Mouse (Mus musculus): ENCODE results near the gene Tuba1a.
"Not testable (repeated sequence)": the region's sequence is repeated elsewhere in the genome, so short reads cannot be mapped to it uniquely, and the experiment has no call there.

The Tuba1a gene

GRCm38 (mm10) chr15:98927566-98927965 is 25.9 kb downstream of the Tuba1a start:
- no peak for DNase-seq (ENCODE audit: low spot score in 2 of 2)

- no peak for DNase-seq (ENCODE audit: low spot score in 2 of 2)
These were observed 28.8 kb downstream of the Tuba1a start for GRCm38 (mm10) chr15:98924682-98925081.

GRCm38 (mm10) chr15:98923031-98923537 is 30.4 kb downstream of the Tuba1a start:
- DNase-seq (ENCODE audit: low spot score in 2 of 2) = no peak

DNA sequence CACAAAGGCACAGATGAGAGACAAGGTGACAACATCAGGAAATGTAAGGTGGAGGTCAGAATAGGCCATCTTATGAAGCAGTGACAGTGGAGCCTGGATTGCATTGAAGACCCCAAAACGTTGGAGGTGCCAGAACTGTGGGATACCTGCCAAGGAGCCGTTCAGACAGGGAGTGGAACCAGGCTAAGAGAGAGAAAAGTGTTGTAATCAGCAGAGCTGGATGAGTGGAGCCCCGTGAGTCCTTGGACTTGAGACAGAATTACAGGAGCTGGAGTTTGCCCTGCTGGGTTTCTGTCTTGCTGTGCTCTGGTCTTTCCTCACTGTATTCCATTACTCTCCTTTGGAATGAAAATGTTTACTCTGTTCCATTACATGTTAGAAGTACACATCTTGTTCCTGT is 30.9 kb downstream of the Tuba1a start:
- no peak for DNase-seq (ENCODE audit: low spot score in 2 of 2)

DNA sequence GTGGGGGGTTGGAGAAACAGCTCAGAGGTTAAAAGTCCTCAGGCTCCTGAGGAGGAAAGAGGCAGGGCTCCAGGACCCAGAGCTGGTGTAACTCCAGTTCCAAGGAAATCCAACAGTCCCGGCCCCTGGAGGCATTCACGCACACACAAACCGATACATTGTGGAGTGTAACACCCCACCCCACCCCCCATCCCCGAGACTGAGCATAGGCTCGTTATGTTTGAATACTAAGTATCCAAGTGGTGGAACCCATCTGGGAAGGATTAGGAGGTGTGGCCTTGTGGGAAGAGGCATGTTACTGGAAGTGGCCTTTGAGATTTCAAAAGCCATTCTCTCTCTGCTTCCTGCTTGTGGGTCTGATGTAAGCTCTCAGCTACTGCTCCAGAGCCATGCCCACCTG is 32.0 kb downstream of the Tuba1a start:
- no peak for DNase-seq (ENCODE audit: low spot score in 2 of 2)

- DNase-seq (ENCODE audit: low spot score in 2 of 2) = not testable (repeated sequence)
These were observed 35.0 kb downstream of the Tuba1a start for GRCm38 (mm10) chr15:98918499-98918895.

GRCm38 (mm10) chr15:98917538-98918498 is 35.7 kb downstream of the Tuba1a start, which contains the start of gene Lmbr1l:
Gene Lmbr1l (minus strand): TSS chr15:98918231.
- DNase-seq (ENCODE audit: low spot score in 2 of 2) = peak; percentile 95 to 96

- DNase-seq (ENCODE audit: low spot score in 2 of 2) = no peak
These were observed 36.4 kb downstream of the Tuba1a start for GRCm38 (mm10) chr15:98917091-98917490.

GRCm38 (mm10) chr15:98916016-98916415 is 37.5 kb downstream of the Tuba1a start:
- DNase-seq (ENCODE audit: low spot score in 2 of 2) = no peak

DNA sequence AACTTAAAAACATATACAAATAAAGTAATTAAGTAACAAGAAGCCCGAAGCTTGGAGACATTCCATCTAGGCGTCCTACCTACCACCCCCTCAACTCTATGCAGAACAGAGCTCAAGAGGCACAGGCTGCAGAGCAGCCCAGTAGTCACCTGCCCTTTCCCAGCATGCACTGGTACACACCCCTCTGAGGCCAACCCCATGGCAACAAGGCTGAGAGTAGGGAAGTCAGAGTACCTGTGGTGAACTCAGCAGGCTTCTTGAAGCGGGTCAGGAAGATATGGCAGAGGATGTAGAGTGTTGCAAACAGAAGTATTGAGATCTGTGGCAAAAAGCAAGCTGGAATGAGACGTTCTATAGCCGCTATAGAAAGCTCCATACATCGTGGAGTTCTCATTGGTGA is 38.6 kb downstream of the Tuba1a start:
- DNase-seq (ENCODE audit: low spot score in 2 of 2) = no peak

DNA sequence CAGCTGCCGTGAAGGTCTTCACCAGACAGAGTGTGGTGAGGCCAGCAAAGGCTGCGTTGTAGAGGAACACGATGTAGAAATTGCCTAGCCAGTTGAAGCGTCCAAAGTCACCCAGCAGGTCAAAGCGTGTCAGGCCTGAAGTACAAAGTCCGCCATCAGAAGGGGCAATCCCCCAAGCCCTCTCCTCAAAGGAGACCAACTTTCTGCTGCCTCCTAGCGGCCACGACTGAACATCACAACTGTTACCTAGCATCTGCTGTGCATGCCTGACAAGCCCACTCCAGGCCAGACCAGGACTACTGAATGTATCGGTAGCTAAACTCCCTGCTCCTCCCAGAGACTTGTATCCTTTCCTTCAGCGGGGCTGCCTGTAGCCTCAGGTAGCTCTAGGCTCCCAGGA is 48.8 kb downstream of the Tuba1a start:
- no peak for DNase-seq (ENCODE audit: low spot score in 2 of 2)

GRCm38 (mm10) chr15:98902600-98902999 is 50.9 kb downstream of the Tuba1a start:
- DNase-seq (ENCODE audit: low spot score in 2 of 2) = no peak

- no peak for DNase-seq (ENCODE audit: low spot score in 2 of 2)
These were observed 52.0 kb downstream of the Tuba1a start for GRCm38 (mm10) chr15:98901530-98901929.
